Mouse (Mus musculus): ENCODE measurements at regions not wholly inside any gene's neighbourhood (a gene's known extent, or its start where the extent isn't known, plus 50 kb on each side); places are given as distances from the start of the nearest gene placed in this dataset.
A peak's percentile ranks its signal among the peaks of the same experiment; 100 is the strongest.

DNA sequence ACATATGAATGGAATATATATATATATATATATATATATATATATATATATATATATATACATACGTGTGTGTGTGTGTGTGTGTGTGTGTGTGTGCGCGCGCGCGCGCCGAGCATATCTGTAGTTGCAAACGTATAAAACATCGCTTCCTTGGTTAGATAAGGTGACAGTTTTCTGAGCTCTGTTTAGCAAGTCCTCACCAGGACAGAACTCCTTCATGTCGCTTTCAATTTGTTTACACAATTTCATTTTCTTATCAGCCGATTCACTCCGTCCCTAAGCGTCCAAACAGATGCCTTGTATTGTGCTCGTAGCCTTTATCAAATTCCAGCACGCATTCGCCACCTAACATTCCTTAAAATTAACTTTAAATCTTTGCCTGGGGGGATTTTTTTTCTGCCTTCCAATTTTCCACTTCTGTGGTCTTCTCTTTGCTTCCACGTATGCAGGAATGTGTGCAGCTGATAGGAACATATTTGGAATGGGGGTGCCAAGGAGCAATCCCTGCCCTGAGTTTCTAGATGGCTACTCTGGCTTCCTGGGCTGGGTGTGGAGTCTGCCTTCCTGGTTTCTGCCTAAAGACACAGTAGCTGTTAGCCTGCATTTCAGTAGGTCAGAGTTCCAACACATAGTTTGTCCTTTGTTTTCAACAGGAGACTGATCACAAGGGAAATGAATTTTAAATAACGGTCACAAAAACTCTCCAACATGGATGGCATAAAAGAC, 575.7 kb downstream of the Robo2 start:
- DNase-seq = no peak

GRCm38 (mm10) chr16:73821387-73822338, 590.0 kb downstream of the Robo2 start:
- DNase-seq = no peak

- DNase-seq = no peak
Observed at GRCm38 (mm10) chr16:73804572-73804971, 607.1 kb downstream of the Robo2 start.

DNA sequence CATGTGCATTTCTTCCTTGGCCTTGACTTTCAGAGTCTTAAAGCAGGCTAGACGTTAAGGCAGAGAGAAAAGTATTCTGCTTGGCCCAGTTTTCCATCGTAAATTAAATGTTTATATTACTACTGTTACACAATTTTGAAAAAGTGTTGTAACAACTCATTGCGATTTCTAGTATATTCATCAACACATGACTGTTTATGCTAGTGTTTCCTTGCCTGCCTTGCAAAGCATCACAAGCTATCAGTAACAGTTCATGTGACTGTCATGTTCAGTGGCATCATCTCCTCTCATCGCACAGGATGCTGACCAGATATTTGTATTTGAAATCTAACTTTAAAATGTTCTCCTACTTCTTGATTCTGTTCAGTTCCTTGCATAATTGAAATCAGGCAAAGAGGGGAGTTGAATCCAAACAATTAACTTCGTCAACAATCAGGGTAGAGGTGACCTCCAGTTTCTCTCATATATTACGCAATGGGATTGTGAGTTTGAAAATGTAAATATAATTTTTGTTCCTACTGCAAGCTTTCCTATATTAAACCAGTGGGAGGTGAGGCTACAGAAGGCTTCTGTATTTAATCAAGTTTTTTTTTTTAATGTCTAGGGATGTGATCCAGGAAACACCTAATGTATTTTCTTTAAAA, 615.0 kb downstream of the Robo2 start:
- DNase-seq = no peak

DNA sequence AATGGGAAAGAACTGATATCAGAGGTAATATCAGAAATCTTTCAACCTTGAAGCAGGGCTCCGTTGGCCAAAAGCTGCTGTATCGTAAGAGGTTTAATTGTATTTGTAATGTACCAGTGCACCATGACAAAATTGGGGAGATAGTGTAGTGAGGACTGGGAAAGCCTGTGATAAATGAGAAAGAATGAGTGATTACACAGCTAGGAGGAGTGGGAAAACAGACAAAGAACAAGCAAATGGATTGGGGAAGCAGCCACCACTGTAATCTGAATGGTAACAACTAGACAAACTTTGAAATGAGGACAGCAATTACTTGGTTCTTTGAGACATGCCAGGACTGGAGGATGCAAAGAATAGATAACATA, 626.6 kb downstream of the Robo2 start:
- no peak for DNase-seq

GRCm38 (mm10) chr16:73784296-73785073, 627.1 kb downstream of the Robo2 start:
- no peak for DNase-seq

DNA sequence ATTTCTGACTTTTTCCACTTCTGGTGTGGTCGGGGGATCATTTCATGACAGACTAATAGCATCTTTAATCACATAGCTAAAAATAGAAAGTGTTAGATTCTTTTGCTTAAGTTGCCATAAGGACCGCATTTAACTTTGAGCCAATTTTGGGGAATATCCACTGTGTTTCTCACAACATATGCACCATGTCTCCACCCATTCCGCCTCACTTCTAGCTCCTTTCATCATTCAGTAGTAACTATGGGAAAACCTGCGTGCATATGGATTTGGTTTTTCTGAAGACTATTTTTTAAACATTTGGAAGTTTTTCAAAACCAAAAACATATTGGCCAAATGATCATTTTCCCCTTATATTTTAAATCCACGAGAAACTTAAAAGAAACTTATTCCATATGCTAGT, 639.2 kb downstream of the Robo2 start:
- DNase-seq = no peak

GRCm38 (mm10) chr16:73770440-73770856, 641.2 kb downstream of the Robo2 start:
- no peak for DNase-seq

DNA sequence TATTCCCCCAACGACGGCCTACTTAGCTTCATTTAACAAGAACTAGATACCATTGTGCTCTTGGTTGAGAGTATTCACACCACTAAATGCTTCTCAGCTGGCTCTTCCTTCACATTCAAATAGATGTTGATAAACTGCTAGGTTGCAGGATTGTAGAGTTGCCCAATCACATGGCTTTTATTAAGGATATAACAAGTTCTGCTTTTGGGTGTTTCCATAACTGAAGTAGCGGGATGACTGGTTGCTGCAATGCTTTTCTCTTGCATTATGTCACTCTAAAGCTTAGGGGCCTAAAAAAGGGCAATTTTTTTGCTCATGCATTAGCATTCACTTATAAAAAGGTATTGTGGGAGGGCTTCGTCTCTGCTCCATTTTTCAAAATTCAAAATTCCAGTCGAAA, 641.9 kb downstream of the Robo2 start:
- DNase-seq = no peak

DNA sequence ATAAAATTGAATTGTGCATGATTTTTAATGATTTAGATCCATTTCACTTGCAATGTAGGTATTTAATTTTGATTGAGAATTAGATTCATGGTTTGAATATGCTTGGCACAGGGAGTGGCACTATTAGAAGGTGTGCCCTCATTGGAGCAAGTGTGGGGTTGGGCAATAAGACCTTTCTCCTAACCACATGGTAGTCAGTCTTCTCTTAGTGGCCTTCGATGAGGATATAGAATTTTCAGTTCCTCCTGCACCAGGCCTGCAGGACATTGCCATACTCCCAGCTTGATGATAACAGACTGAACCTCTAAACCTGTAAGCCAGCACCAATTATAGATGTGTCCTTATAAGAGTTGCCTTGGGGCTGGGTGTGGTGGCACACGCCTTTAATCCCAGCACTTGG, 642.9 kb downstream of the Robo2 start:
- DNase-seq = no peak

DNA sequence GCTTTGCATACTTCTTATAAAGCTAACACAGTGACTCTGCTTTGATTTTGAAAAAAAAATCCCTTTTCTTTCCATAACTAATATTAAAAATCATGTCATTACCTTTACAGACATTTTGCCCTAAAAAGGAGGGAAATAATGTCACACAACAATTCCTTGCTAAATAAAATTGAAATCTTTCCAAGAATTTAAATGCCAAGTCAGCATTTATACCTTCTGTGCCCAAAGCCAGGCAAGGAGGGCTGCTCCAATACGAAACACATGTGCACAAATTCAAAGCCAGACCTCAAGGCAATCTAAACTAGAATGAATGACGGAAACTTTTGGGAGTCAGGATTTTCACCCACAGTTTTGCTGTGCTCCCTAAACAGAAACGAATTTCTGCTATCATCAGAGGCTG, 646.4 kb downstream of the Robo2 start:
- DNase-seq = no peak

GRCm38 (mm10) chr16:73760921-73761320, 650.7 kb downstream of the Robo2 start:
- DNase-seq = no peak

GRCm38 (mm10) chr16:73758872-73759271, 652.8 kb downstream of the Robo2 start:
- DNase-seq = no peak

DNA sequence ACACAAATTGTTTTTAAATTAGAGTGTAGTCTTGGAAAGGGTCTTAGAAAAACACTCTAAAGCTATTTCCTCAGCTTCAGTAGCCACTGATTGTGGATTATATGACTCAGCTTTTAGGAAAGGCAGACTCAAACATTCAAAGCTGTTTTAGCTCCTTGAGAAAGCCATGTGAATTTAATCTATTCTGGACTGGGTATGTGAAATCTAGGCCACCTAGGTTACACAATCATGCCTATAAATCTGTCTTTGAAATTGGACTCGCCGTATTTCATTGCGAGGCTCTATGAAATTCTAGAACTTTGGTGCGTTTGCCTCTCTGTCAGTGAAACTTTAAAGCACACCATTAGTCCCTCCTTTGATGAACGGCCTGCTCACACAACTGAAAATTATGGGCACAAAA, 657.3 kb downstream of the Robo2 start:
- no peak for DNase-seq

DNA sequence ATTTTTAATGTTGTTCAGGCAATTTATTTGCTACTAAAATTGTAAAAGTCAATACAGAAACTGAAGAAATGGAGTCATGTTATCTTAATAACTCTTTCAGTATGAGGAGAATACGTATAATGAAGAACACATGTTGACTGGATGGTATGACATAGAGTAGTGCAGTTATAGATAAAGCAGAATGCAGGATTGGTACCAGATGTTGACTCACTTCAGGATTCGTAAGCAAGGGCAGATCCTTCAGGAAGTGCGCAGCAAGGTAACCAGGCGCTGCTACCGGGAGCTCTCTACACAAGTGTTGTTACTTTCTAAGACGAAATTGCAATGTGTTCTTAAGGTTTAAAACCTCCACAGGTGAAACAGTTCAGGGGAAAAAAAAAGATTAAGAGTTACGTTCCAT, 683.3 kb downstream of the Robo2 start:
- no peak for DNase-seq

DNA sequence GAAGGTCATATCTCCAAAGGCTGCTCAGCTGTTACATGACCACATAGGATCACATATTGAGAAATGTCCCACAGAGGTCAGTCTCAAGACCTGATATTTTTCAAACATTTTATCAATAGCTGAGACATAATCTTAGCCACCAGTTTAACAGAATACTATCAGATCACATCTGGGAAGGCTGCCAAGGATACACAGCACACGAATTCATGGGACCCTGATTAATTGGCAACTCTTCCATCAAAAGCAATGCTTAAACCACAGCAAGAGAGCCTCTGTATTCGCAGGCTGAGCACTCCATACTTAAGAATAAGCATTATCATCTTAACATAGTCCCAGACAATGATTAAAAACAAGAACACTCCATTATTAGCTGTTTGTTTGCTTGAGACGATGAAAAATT, 691.9 kb downstream of the Robo2 start:
- no peak for DNase-seq

DNA sequence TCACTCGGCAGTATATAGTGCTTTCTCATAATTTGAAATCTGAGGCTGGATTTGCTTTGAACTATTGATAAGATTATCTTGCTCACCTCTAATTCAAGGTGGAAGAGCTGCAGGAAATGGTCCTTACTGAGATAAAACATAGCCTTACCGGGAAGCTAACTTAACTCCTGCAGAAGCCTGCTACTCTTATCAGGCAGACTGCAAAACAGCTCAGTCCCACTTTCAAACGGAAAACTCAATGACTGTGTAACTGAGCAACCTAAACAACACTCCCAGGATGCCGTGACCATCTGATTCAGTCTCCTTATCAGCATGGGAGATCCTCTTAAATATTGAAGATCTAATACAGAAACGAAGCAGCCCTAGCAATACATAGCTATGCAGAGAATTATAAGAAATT, 695.3 kb downstream of the Robo2 start:
- DNase-seq = no peak

GRCm38 (mm10) chr16:73707051-73707450, 704.6 kb downstream of the Robo2 start:
- no peak for DNase-seq

GRCm38 (mm10) chr16:73689274-73689673, 722.4 kb downstream of the Robo2 start:
- no peak for DNase-seq

DNA sequence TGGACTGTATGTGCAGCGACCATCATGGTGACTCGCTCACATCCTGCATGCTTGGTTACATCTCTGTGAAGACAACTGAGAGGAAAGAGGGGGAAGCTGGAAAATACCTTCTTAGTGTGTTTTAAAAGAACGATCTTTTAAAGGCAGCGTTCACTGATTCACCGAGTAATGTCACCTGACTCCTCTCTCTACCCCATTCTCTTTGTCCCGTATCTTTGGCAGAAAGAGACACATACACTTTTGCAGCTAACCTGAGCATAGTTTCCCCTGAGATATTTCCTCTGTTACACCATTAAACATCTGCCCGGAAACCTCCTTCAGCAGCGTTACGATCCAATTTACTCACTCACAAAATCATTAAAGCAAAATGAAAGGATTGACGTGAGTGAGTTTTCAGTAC, 731.8 kb downstream of the Robo2 start:
- no peak for DNase-seq

DNA sequence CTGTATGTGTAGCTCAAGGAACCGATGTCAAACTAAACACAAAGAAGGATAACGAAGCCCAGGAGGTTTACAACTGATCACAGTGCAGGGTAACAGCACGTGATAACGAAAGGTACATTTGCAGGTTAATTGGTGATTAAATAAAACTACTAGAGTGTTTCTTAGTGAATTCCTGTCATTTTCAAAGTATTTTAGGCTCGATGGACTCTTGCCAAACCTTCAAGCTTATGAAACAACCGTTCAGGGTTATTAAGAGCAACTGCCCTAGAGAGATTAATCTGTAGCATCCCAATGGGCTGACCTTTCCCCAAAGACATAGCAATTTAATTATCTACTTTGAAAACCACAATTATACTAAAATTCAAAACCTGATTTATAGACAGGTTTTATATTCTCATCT, 741.1 kb downstream of the Robo2 start:
- DNase-seq = peak; percentile 81

- DNase-seq = no peak
Observed at GRCm38 (mm10) chr16:73652976-73653690, 758.5 kb downstream of the Robo2 start.
